Mouse (Mus musculus) myocyte (in vitro differentiated cells): ENCODE measurements around the gene Vamp8. TPM values are rescaled to one million over a fixed set of nuclear protein-coding genes. Genes with fewer than 3 reads are reported as not detected.

Source experiments
- H3K27me3 ChIP-seq: one replicate; pipeline ENCODE4 v1.6.1; 2011; ENCODE audit not compliant: control insufficient read depth, insufficient read depth, insufficient read length
- H3K36me3 ChIP-seq: one replicate; pipeline ENCODE4 v1.6.1; 2011; ENCODE audit not compliant: control insufficient read depth, insufficient read depth
- H3K4me2 ChIP-seq: one replicate; pipeline ENCODE4 v1.6.1; 2011; ENCODE audit warnings: low read depth, control low read depth
- H3K4me3 ChIP-seq: one replicate; pipeline ENCODE4 v1.5.1; 2011; ENCODE audit warnings: mild to moderate bottlenecking, control low read depth, moderate library complexity
- H3K79me2 ChIP-seq: one replicate; pipeline ENCODE4 v1.6.1; 2011; ENCODE audit not compliant: control insufficient read depth, insufficient read depth
- H3ac ChIP-seq: one replicate; pipeline ENCODE4 v1.6.1; 2011; ENCODE audit not compliant: control insufficient read depth, insufficient read length
- CEBPB ChIP-seq: IDR thresholded peaks from 2 replicates; pipeline ENCODE4 v1.6.1; 2011; ENCODE audit warnings: mild to moderate bottlenecking, moderate library complexity; ENCODE audit not compliant: poor library complexity, insufficient read depth, severe bottlenecking
- E2F4 ChIP-seq: IDR thresholded peaks from one replicate; pipeline ENCODE4 v1.6.1; 2011; ENCODE audit warnings: mild to moderate bottlenecking, control low read depth, moderate library complexity; ENCODE audit not compliant: insufficient read depth
- MAX ChIP-seq: IDR thresholded peaks from one replicate; pipeline ENCODE4 v1.6.1; 2011; ENCODE audit warnings: low read depth, mild to moderate bottlenecking, control low read depth
- MYOD1 ChIP-seq, 3 experiments: IDR thresholded peaks; one replicate each; pipeline ENCODE4 v1.6.1; 2011; ENCODE audit warnings: control low read depth in 2 of 3, low read depth in 2 of 3, mild to moderate bottlenecking in 2 of 3, moderate library complexity in 1 of 3; ENCODE audit not compliant: insufficient read length in 2 of 3, control insufficient read depth in 1 of 3
- MYOG ChIP-seq, 3 experiments: IDR thresholded peaks; one replicate each; pipeline ENCODE4 v1.6.1; 2011; ENCODE audit warnings: control low read depth in 2 of 3, low read depth in 2 of 3, mild to moderate bottlenecking in 2 of 3; ENCODE audit not compliant: insufficient read length in 2 of 3, control insufficient read depth in 1 of 3, insufficient read depth in 1 of 3
- POLR2A ChIP-seq: IDR thresholded peaks from one replicate; pipeline ENCODE4 v1.6.1; 2011; ENCODE audit warnings: low read depth, mild to moderate bottlenecking, control low read depth, moderate library complexity; ENCODE audit not compliant: insufficient read length
- POLR2AphosphoS2 ChIP-seq: IDR thresholded peaks from one replicate; pipeline ENCODE4 v1.6.1; 2011; ENCODE audit warnings: low read depth, control low read depth; ENCODE audit not compliant: insufficient read length
- REST ChIP-seq: IDR thresholded peaks from one replicate; pipeline ENCODE4 v1.6.1; 2011; ENCODE audit warnings: mild to moderate bottlenecking, control low read depth, moderate library complexity; ENCODE audit not compliant: insufficient read depth, insufficient read length
- SRF ChIP-seq: IDR thresholded peaks from one replicate; pipeline ENCODE4 v1.6.1; 2011; ENCODE audit warnings: low read depth; ENCODE audit not compliant: control insufficient read depth, insufficient read length
- TCF12 ChIP-seq: IDR thresholded peaks from one replicate; pipeline ENCODE4 v1.6.1; 2011; ENCODE audit warnings: mild to moderate bottlenecking, control low read depth; ENCODE audit not compliant: poor library complexity, insufficient read depth, severe bottlenecking
- TCF3 ChIP-seq: IDR thresholded peaks from one replicate; pipeline ENCODE4 v1.6.1; 2011; ENCODE audit warnings: low read depth, control low read depth; ENCODE audit not compliant: insufficient read length
- USF1 ChIP-seq: IDR thresholded peaks from one replicate; pipeline ENCODE4 v1.6.1; 2011; ENCODE audit warnings: low read depth, mild to moderate bottlenecking, control low read depth, moderate library complexity
- polyA plus RNA-seq: library from polyadenylated mRNA; unstranded; fragments of >200 nt; fragmentation: generic; extraction: Trizol; gene quantifications from one replicate; pipeline ENCODE4 v1.2.1, GENCODE M21; 2012; ENCODE audit warnings: missing spikeins

The Vamp8 gene
- polyA plus RNA-seq, 1 experiment: 107 TPM

GRCm38 (mm10) chr6:72386561-72386960, 3.9 kb downstream of the Vamp8 start:
- H3K79me2 ChIP-seq: no peaks in the 10 kb centered on the region
- no peak overlapping the region for H3K4me3 ChIP-seq

GRCm38 (mm10) chr6:72385258-72385657, 5.2 kb downstream of the Vamp8 start:
- H3K36me3 ChIP-seq: peaks cover 3% of the 10 kb centered on the region
- no peak overlapping the region for H3K4me2 ChIP-seq
- H3K79me2 ChIP-seq: no peaks in the 10 kb centered on the region
- H3K27me3 ChIP-seq: no peaks in the 10 kb centered on the region
- no peak overlapping the region for H3K4me3 ChIP-seq
- TF ChIP-seq E2F4 (no peak), MYOG (IDR thresholded peaks at IDR 0.05; ENCODE audit: control insufficient read depth in 1 of 3, insufficient read depth in 1 of 3, insufficient read length in 2 of 3, low read depth in 2 of 3) (no peak), TCF12 (no peak), CEBPB (no peak)
- no peak overlapping the region for H3ac ChIP-seq

More at GRCm38 (mm10) chr6:72386561-72386960, 3.9 kb downstream of the Vamp8 start:
- no peak for TF ChIP-seq MYOG (IDR thresholded peaks at IDR 0.05; ENCODE audit: control insufficient read depth in 1 of 3, insufficient read depth in 1 of 3, insufficient read length in 2 of 3, low read depth in 2 of 3)
- TF ChIP-seq MAX: no peak
- no peak for TF ChIP-seq REST
- no peak for TF ChIP-seq POLR2A
- TF ChIP-seq POLR2AphosphoS2: no peak
- no peak for TF ChIP-seq MYOD1 (IDR thresholded peaks at IDR 0.05; ENCODE audit: control insufficient read depth in 1 of 3, insufficient read length in 2 of 3, low read depth in 2 of 3)
- TF ChIP-seq TCF12: no peak
- TF ChIP-seq E2F4: no peak
- peaks cover 3% of the 10 kb centered on the region for H3K36me3 ChIP-seq
- H3K27me3 ChIP-seq: no peaks in the 10 kb centered on the region
- no peak overlapping the region for H3ac ChIP-seq
- H3K4me2 ChIP-seq: no peak overlapping the region

DNA sequence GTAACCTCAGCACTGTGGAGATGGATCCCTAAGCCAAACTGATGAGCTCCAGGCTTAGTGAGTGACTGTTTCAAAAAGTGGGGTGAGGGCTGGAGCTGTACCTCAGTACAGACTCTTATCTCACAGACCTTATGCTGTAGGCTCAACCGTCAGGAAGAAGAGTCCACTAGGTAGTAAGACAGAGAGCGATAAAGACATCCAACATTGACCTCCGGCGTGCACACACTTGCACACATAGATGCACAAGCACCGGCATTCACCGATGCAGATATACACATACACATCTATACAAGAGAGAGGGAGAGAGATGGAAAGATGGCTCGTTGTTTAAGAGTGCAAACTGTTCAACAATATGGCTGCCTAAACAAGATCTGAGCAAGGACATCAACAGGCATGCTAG, 6.6 kb downstream of the Vamp8 start:
- H3K4me2 ChIP-seq: no peak overlapping the region
- H3K4me3 ChIP-seq: no peak overlapping the region
- TF ChIP-seq TCF3 (no peak), POLR2A (no peak), E2F4 (no peak), CEBPB (no peak), REST (no peak), MYOG (IDR thresholded peaks at IDR 0.05; ENCODE audit: control insufficient read depth in 1 of 3, insufficient read depth in 1 of 3, insufficient read length in 2 of 3, low read depth in 2 of 3) (no peak)
- H3K79me2 ChIP-seq: peaks cover 11% of the 10 kb centered on the region
- peaks cover 3% of the 10 kb centered on the region for H3K36me3 ChIP-seq
- H3ac ChIP-seq: no peak overlapping the region
- no peaks in the 10 kb centered on the region for H3K27me3 ChIP-seq

DNA sequence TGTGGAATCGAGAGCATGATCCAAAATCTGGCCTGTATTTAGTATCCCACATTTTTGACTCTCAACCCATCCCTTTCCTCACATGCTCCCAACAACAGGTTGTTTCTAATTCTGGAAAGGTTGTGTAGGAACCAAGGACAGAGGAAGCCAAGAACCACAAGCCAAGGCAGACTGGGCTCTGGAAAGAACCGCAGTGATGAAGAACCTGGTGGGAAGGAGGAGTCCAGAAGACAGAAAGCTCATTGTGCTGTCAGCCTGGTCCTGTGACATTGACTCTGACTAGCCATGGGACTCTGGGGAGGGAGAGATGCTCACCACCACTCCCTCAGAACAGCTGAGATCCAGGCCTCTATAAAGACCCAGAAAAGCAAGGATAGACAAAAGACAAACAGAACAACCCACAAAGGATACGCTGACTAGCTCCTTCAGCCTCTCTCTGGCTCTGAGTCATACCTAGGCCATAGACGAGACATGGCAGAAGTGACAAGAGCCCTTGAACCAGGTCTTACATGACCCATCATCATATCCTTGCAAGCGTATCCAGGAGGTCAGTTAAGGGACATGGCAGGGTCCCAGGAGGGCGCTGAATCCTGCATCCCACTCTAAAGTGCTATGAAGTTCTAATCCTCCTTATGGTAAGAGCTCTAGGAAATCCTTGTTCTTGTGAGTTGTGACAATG, 7.2 kb downstream of the Vamp8 start:
- TF ChIP-seq SRF: no peak
- TF ChIP-seq POLR2A: no peak
- peak; percentile 25 for TF ChIP-seq POLR2AphosphoS2
- no peak for TF ChIP-seq REST
- no peak for TF ChIP-seq TCF3
- TF ChIP-seq MYOG (IDR thresholded peaks at IDR 0.05; ENCODE audit: control insufficient read depth in 1 of 3, insufficient read depth in 1 of 3, insufficient read length in 2 of 3, low read depth in 2 of 3): peak in 2 of 3 experiments; percentile 37 to 52
- no peak for TF ChIP-seq USF1
- peak in 2 of 3 experiments; percentile 36 to 37 for TF ChIP-seq MYOD1 (IDR thresholded peaks at IDR 0.05; ENCODE audit: control insufficient read depth in 1 of 3, insufficient read length in 2 of 3, low read depth in 2 of 3)
- TF ChIP-seq TCF12: no peak
- no peak for TF ChIP-seq MAX
- no peak for TF ChIP-seq CEBPB
- TF ChIP-seq E2F4: no peak
- peaks cover 18% of the 10 kb centered on the region for H3K79me2 ChIP-seq
- H3K36me3 ChIP-seq: peaks cover 3% of the 10 kb centered on the region
- H3K4me3 ChIP-seq: no peak overlapping the region
- no peak overlapping the region for H3ac ChIP-seq
- peak overlapping the region; percentile 19 for H3K4me2 ChIP-seq
- no peaks in the 10 kb centered on the region for H3K27me3 ChIP-seq

- peak overlapping the region; percentile 19 for H3K4me2 ChIP-seq
- H3K36me3 ChIP-seq: no peaks in the 10 kb centered on the region
- no peak overlapping the region for H3ac ChIP-seq
- H3K27me3 ChIP-seq: no peaks in the 10 kb centered on the region
- H3K4me3 ChIP-seq: no peak overlapping the region
- no peak for TF ChIP-seq MYOG (IDR thresholded peaks at IDR 0.05; ENCODE audit: control insufficient read depth in 1 of 3, insufficient read depth in 1 of 3, insufficient read length in 2 of 3, low read depth in 2 of 3)
- no peak for TF ChIP-seq SRF
- TF ChIP-seq REST: no peak
- TF ChIP-seq TCF12: no peak
- no peak for TF ChIP-seq MYOD1 (IDR thresholded peaks at IDR 0.05; ENCODE audit: control insufficient read depth in 1 of 3, insufficient read length in 2 of 3, low read depth in 2 of 3)
- no peak for TF ChIP-seq CEBPB
- TF ChIP-seq USF1: no peak
- no peak for TF ChIP-seq POLR2A
- no peak for TF ChIP-seq POLR2AphosphoS2
- TF ChIP-seq E2F4: no peak
- no peak for TF ChIP-seq MAX
- TF ChIP-seq TCF3: no peak
- peaks cover 26% of the 10 kb centered on the region for H3K79me2 ChIP-seq
Observed at GRCm38 (mm10) chr6:72382494-72382893, 8.0 kb downstream of the Vamp8 start.
